Mouse (Mus musculus) testis, adult 2 months (tissue): ENCODE data around the gene Gas2l1.

ENCODE experiments used
- CTCF ChIP-seq: fragments of 200-500 bp; IDR thresholded peaks from 2 replicates; pipeline ENCODE4 v1.5.1; 2012; ENCODE audit warnings: low read depth, mild to moderate bottlenecking, inconsistent platforms, low read length, moderate library complexity; ENCODE audit not compliant: control insufficient read depth, insufficient read depth, insufficient replicate concordance
- POLR2A ChIP-seq: fragments of 200-500 bp; IDR thresholded peaks from 2 replicates; pipeline ENCODE4 v1.6.1; 2012; ENCODE audit warnings: low read depth, mild to moderate bottlenecking, inconsistent platforms, low read length, moderate library complexity; ENCODE audit not compliant: control insufficient read depth

- no peak for TF ChIP-seq CTCF
- peak; percentile 47; the same call in 1 of the 2 replicates for TF ChIP-seq POLR2A
Measured at GRCm38 (mm10) chr11:5062860-5063505, 2.1 kb downstream of the Gas2l1 start.
